7 mouse cellular contexts compared by ENCODE assay signal in the genomic region with DNA sequence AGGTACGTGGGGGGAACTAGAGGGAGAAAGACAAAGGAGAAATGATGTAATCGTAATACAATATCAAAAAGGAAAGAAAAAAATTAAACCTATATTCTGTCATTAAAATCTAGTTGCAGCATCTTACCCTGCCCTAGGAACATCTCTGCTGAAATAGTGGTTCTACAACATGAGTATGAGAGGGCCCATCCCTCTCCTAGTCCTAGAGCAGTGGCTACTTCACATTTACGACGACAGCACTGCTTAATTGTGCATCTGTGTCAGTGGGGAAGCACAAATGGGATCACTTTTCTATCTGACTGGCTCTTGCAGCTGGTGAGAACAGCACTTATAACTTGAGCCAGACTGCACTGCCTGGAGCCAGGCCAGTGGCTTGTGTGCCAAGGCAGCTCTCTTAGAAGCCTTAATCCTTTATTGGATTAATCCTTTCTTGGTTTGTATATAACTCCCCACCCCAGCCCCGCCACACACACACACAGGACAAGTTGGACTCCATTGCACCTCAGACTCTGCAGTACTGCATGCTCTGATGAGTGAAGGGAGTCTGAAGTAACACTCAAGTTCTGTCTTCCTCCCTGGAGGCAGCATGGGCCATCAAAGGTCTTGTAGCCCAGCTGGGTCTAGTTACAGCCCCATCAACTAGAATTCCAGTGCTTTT. TPM values are rescaled to one million over a fixed set of nuclear protein-coding genes. Genes with fewer than 3 reads are reported as not detected.
DNase-seq lines count a peak whose midpoint lies in the region; ATAC-seq and TF ChIP-seq lines count a peak whose summit lies in the region.

No protein-coding gene starts in this region.

- H3K9me3 ChIP-seq in neural tube, embryonic 15.5 days (replicated peaks) = no peaks in the 10 kb centered on the region

- no peak overlapping the region; the same call in 1 of the 2 replicates for H3K4me2 ChIP-seq in neural tube, embryonic 15.5 days

- H3K36me3 ChIP-seq in kidney, adult 2 months (ENCODE audit: control insufficient read depth, insufficient read depth, low read length) = no peaks in the 10 kb centered on the region
- H3K36me3 ChIP-seq in neural tube, embryonic 15.5 days = no peaks in the 10 kb centered on the region

- no peak overlapping the region for H3K9ac ChIP-seq in neural tube, embryonic 15.5 days (replicated peaks)

- TF ChIP-seq POLR2A in kidney, adult 2 months (IDR thresholded peaks at IDR 0.05; ENCODE audit: low read depth, low read length) = no peak

- no peak overlapping the region for H3K27ac ChIP-seq in kidney, adult 2 months (ENCODE audit: insufficient read depth, low read depth, low read length)
- H3K27ac ChIP-seq in neural tube, embryonic 15.5 days (replicated peaks) = peak overlapping the region; percentile 66

- no peaks in the 10 kb centered on the region for H3K27me3 ChIP-seq in kidney, adult 2 months (replicated peaks; ENCODE audit: control insufficient read depth, insufficient read depth, low read length)
- no peaks in the 10 kb centered on the region for H3K27me3 ChIP-seq in neural tube, embryonic 15.5 days (replicated peaks)

- peaks cover 6% of the 10 kb centered on the region for H3K4me1 ChIP-seq in kidney, adult 2 months (ENCODE audit: control insufficient read depth, insufficient read depth, low read length)
- peaks cover 20% of the 10 kb centered on the region for H3K4me1 ChIP-seq in neural tube, embryonic 15.5 days

- intact Hi-C loops in left cerebral cortex, postnatal 36 days (cut with DNase I) = no loop called here

- no peak overlapping the region for H3K4me3 ChIP-seq in kidney, adult 2 months (ENCODE audit: insufficient read depth, low read depth, low read length)
- H3K4me3 ChIP-seq in neural tube, embryonic 15.5 days (replicated peaks) = no peak overlapping the region

- ATAC-seq in neural tube, embryonic 15.5 days (ENCODE audit: low FRiP score) = peak; percentile 62; the same call in 1 of the 2 replicates

- 51% methylated on average over 5 of the region's 5 CpGs for WGBS in kidney, adult 2 months
- WGBS in neural tube, embryonic 15.5 days = 58% methylated on average over 5 of the region's 5 CpGs

- peak; percentile 53 to 56 for DNase-seq in cerebellum, adult 18-20 months
- peak; percentile 7 for DNase-seq in embryo, embryonic 9.5 days (ENCODE audit: extremely low spot score)
- peak; percentile 64 to 82 for DNase-seq in gastrocnemius, postnatal 4 days (ENCODE audit: low spot score in 2 of 2)
- peak; percentile 60 for DNase-seq in kidney, adult 2 months
- peak; percentile 38 to 48 for DNase-seq in left cerebral cortex, postnatal 36 days (ENCODE audit: low spot score in 2 of 2)
- no peak for DNase-seq in B cell, adult 2 months

- TF ChIP-seq CTCF in kidney, adult 2 months (conservative IDR thresholded peaks at IDR 0.05; ENCODE audit: insufficient read depth, insufficient read length, low read depth, low read length) = no peak

RNA-seq across cellular contexts. Expression of a gene that starts 46.3 kb away (rescaled TPM):
- under 1 TPM; 0.17 to 0.31 TPM for total RNA-seq in gastrocnemius, postnatal 4 days (2021)
- 1.3 TPM in 2 replicates for polyA plus RNA-seq in kidney, adult 2 months (2012; rRNA removed)
- total RNA-seq in left cerebral cortex, postnatal 36 days (2021) = under 1 TPM; 0.27 to 0.37 TPM
- polyA plus RNA-seq in neural tube, embryonic 15.5 days (2015; fragmentation: Nextera tagmentation; extraction: Ambion mirVana) = 0.24 and 0.60 TPM in 2 replicates

RNA-seq across cellular contexts. Expression of a gene that starts 48.9 kb away (rescaled TPM):
- 10 to 100 TPM; 86.5 to 98.4 TPM for total RNA-seq in gastrocnemius, postnatal 4 days (2021)
- 27.0 and 33.7 TPM in 2 replicates for polyA plus RNA-seq in kidney, adult 2 months (2012; rRNA removed)
- total RNA-seq in left cerebral cortex, postnatal 36 days (2021) = 100 to 1,000 TPM; 103 to 147 TPM
- polyA plus RNA-seq in neural tube, embryonic 15.5 days (2015; fragmentation: Nextera tagmentation; extraction: Ambion mirVana) = 73.9 and 84.4 TPM in 2 replicates

Comparison
In these comparisons a context has a peak if more than half of its experiments do, and no peak if none do; other contexts are left out.
1. DNase-seq: peak in cerebellum, adult 18-20 months (2 of 2), embryo, embryonic 9.5 days (single experiment), gastrocnemius, postnatal 4 days (2 of 2), kidney, adult 2 months (single experiment) and left cerebral cortex, postnatal 36 days (2 of 2); none in B cell, adult 2 months (0 of 2).